Mouse (Mus musculus): ENCODE data around the gene Nedd8.

The Nedd8 gene

GRCm38 (mm10) chr14:55616844-55617243 lies 55.1 kb downstream of the Nedd8 start:
- CTCF ChIA-PET, result interaction anchor here (0.6 to 0.7 kb wide), 3 partner anchors 17 to 61 kb away, joined by 4 to 10 read pairs (median 5); no protein-coding TSS in a partner anchor

- CTCF ChIA-PET, result no interaction called here
These were observed 56.0 kb downstream of the Nedd8 start for GRCm38 (mm10) chr14:55615876-55616275.

- CTCF ChIA-PET, result no interaction called here
These were observed 57.3 kb downstream of the Nedd8 start for GRCm38 (mm10) chr14:55614565-55615178.

- CTCF ChIA-PET, result no interaction called here
These were observed 58.6 kb downstream of the Nedd8 start for GRCm38 (mm10) chr14:55613346-55613745.

Measured in spleen, embryonic (tissue).